9 mouse cellular contexts compared by ENCODE assay signal in the genomic region with DNA sequence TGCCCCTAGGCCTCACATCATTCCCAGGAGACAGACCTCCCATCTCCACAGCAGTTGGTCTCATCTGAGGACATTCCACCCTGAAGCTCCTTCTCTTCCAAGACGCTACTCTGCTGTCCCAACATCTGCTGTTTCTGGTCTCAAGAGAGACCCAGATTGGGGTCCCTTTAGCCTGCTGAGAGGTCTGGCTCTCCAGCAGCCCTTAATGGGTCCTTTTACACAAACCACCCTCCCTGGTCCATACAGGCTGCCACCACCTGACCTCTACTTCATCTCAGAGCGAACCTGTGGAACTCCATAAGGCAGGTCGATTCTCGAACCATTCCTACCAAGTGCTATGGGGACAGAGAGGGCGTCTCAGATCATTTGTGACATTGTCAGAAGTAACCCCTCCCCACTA. TPM values are rescaled to one million over a fixed set of nuclear protein-coding genes. Genes with fewer than 3 reads are reported as not detected.
A peak's percentile ranks its signal among the peaks of the same experiment; 100 is the strongest.
DNase-seq lines count a peak whose midpoint lies in the region; ATAC-seq and TF ChIP-seq lines count a peak whose summit lies in the region.
"Had no signal": no experiment of that assay in that cellular context is flagged by ENCODE, and none has a peak within 500 bp of the region (broad histone marks: within the 10 kb centered on the region; RNA-seq: fewer than 3 reads in every experiment).

No protein-coding gene starts in this region.

- peaks cover 20% of the 10 kb centered on the region for H3K4me1 ChIP-seq in cerebellum, adult 2 months (ENCODE audit: control insufficient read depth, insufficient read depth, low read length)
- peaks cover 17% of the 10 kb centered on the region for H3K4me1 ChIP-seq in neural tube, embryonic 11.5 days (ENCODE audit: control insufficient read depth, insufficient read depth, low read length)
- peaks cover 8% of the 10 kb centered on the region for H3K4me1 ChIP-seq in limb, embryonic 12.5 days (replicated peaks)
- peaks cover 5% of the 10 kb centered on the region; the same call in 1 of the 2 replicates for H3K4me1 ChIP-seq in stomach, embryonic 15.5 days

- peak in 1 of 2 experiments; percentile 40 for DNase-seq in cerebellum, adult 2 months
- no peak for DNase-seq in neural tube, embryonic 11.5 days (ENCODE audit: low spot score)
- no peak for DNase-seq in neural tube, embryonic 10.5 days (ENCODE audit: extremely low spot score, low spot score)
- DNase-seq in right cerebral cortex, postnatal 25 days = no peak
- DNase-seq: thymus, postnatal 25 days had no signal

- H3K36me3 ChIP-seq in neural tube, embryonic 11.5 days (ENCODE audit: control insufficient read depth, insufficient read depth, low read length) = no peaks in the 10 kb centered on the region
- H3K36me3 ChIP-seq in limb, embryonic 12.5 days = no peaks in the 10 kb centered on the region
- no peaks in the 10 kb centered on the region for H3K36me3 ChIP-seq in stomach, embryonic 15.5 days

- no peak for ATAC-seq in cerebellum, adult (ENCODE audit: insufficient number of reproducible peaks, low FRiP score, low TSS enrichment)
- ATAC-seq in neural tube, embryonic 11.5 days (ENCODE audit: insufficient read depth, low FRiP score, low TSS enrichment) = no peak
- no peak for ATAC-seq in limb, embryonic 12.5 days (ENCODE audit: insufficient number of reproducible peaks, insufficient read depth, low FRiP score, low TSS enrichment, low read depth)
- ATAC-seq in stomach, embryonic 15.5 days (ENCODE audit: insufficient read depth, low FRiP score, low read depth) = no peak
- ATAC-seq in erythroblast, adult 5-6 weeks (replicated peaks; ENCODE audit: low FRiP score, poor library complexity, severe bottlenecking) = no peak

- H3K4me3 ChIP-seq in cerebellum, adult 2 months (replicated peaks; ENCODE audit: insufficient read depth, low read depth, low read length) = peak overlapping the region; percentile 68
- no peak overlapping the region; the same call in 1 of the 2 replicates for H3K4me3 ChIP-seq in neural tube, embryonic 11.5 days (ENCODE audit: low read depth, low read length)
- H3K4me3 ChIP-seq in limb, embryonic 12.5 days (replicated peaks) = peak overlapping the region; percentile 71; the same call in 1 of the 2 replicates
- no peak overlapping the region; the same call in 1 of the 2 replicates for H3K4me3 ChIP-seq in stomach, embryonic 15.5 days (replicated peaks)

- WGBS in cerebellum, adult 2 months = 15% methylated on average over 5 of the region's 5 CpGs
- WGBS in neural tube, embryonic 11.5 days = 46% methylated on average over 5 of the region's 5 CpGs
- WGBS in limb, embryonic 12.5 days = 42% methylated on average over 5 of the region's 5 CpGs
- WGBS in stomach, embryonic 15.5 days = 35% methylated on average over 5 of the region's 5 CpGs

- TF ChIP-seq POLR2A in cerebellum, adult 2 months (IDR thresholded peaks at IDR 0.05; ENCODE audit: borderline replicate concordance, insufficient read depth, low read length) = no peak

- peak overlapping the region; percentile 88 for H3K9ac ChIP-seq in neural tube, embryonic 11.5 days (ENCODE audit: low read length)
- 0 out of 2 replicates have a peak overlapping the region, but pooled peaks have one; percentile 66 for H3K9ac ChIP-seq in limb, embryonic 12.5 days (replicated peaks)
- no peak overlapping the region for H3K9ac ChIP-seq in stomach, embryonic 15.5 days

- peak overlapping the region; percentile 72 for H3K27ac ChIP-seq in cerebellum, adult 2 months (ENCODE audit: insufficient read depth, low read length)
- peak overlapping the region; percentile 87 for H3K27ac ChIP-seq in neural tube, embryonic 11.5 days (ENCODE audit: low read depth, low read length)
- no peak overlapping the region for H3K27ac ChIP-seq in limb, embryonic 12.5 days
- H3K27ac ChIP-seq in stomach, embryonic 15.5 days = no peak overlapping the region

- TF ChIP-seq CTCF in cerebellum, adult 2 months (IDR thresholded peaks at IDR 0.05; ENCODE audit: borderline replicate concordance, insufficient read depth, low read depth, low read length) = no peak

- H3K9me3 ChIP-seq in neural tube, embryonic 11.5 days (ENCODE audit: control insufficient read depth, low read length) = no peaks in the 10 kb centered on the region
- no peaks in the 10 kb centered on the region for H3K9me3 ChIP-seq in limb, embryonic 12.5 days
- H3K9me3 ChIP-seq in stomach, embryonic 15.5 days = no peaks in the 10 kb centered on the region

- H3K27me3 ChIP-seq in cerebellum, adult 2 months (ENCODE audit: control insufficient read depth, insufficient read depth, low read length) = no peaks in the 10 kb centered on the region
- H3K27me3 ChIP-seq in neural tube, embryonic 11.5 days (ENCODE audit: control insufficient read depth, insufficient read depth, low read length) = no peaks in the 10 kb centered on the region
- H3K27me3 ChIP-seq in limb, embryonic 12.5 days = peaks cover 79% of the 10 kb centered on the region
- peaks cover 47% of the 10 kb centered on the region for H3K27me3 ChIP-seq in stomach, embryonic 15.5 days (replicated peaks)

- H3K4me2 ChIP-seq in neural tube, embryonic 11.5 days (ENCODE audit: low read depth) = peak overlapping the region; percentile 81
- peak overlapping the region; percentile 96 for H3K4me2 ChIP-seq in limb, embryonic 12.5 days
- peak overlapping the region; percentile 98 for H3K4me2 ChIP-seq in stomach, embryonic 15.5 days

RNA-seq across cellular contexts. Expression of a gene that starts 0.9 kb away (rescaled TPM):
- polyA plus RNA-seq in cerebellum, adult 2 months (2012; rRNA removed) = 187 and 207 TPM in 2 replicates
- polyA plus RNA-seq in neural tube, embryonic 11.5 days (2014; fragmentation: Nextera tagmentation; extraction: Ambion mirVana) = 13.2 and 14.7 TPM in 2 replicates
- 2.2 and 2.4 TPM in 2 replicates for polyA plus RNA-seq in limb, embryonic 12.5 days (2016; fragmentation: Nextera tagmentation; extraction: Ambion mirVana)
- 4.1 and 4.6 TPM in 2 replicates for polyA plus RNA-seq in stomach, embryonic 15.5 days (2015; fragmentation: Nextera tagmentation; extraction: Ambion mirVana)
- not detected in 2 replicates for total RNA-seq in erythroblast, adult 5-6 weeks (2015; ENCODE audit: low replicate concordance)
- total RNA-seq in erythroblast, adult 5-6 weeks (2017; ENCODE audit: low replicate concordance) = 0.17 TPM in 1 of 2 replicates, not detected in the other

RNA-seq across cellular contexts. Expression of a gene that starts 11.1 kb away (rescaled TPM):
- 534 and 542 TPM in 2 replicates for polyA plus RNA-seq in cerebellum, adult 2 months (2012; rRNA removed)
- polyA plus RNA-seq in neural tube, embryonic 11.5 days (2014; fragmentation: Nextera tagmentation; extraction: Ambion mirVana) = 29.4 and 38.8 TPM in 2 replicates
- polyA plus RNA-seq in limb, embryonic 12.5 days (2016; fragmentation: Nextera tagmentation; extraction: Ambion mirVana) = 50.5 and 52.1 TPM in 2 replicates
- polyA plus RNA-seq in stomach, embryonic 15.5 days (2015; fragmentation: Nextera tagmentation; extraction: Ambion mirVana) = 46.6 and 48.3 TPM in 2 replicates
- 1.3 and 2.9 TPM in 2 replicates for total RNA-seq in erythroblast, adult 5-6 weeks (2015; ENCODE audit: low replicate concordance)
- 3.2 TPM in 2 replicates for total RNA-seq in erythroblast, adult 5-6 weeks (2017; ENCODE audit: low replicate concordance)

RNA-seq across cellular contexts. Expression of a gene that starts 12.6 kb away (rescaled TPM):
- 3.3 and 5.0 TPM in 2 replicates for polyA plus RNA-seq in cerebellum, adult 2 months (2012; rRNA removed)
- 0.78 TPM in 1 of 2 replicates, not detected in the other for polyA plus RNA-seq in neural tube, embryonic 11.5 days (2014; fragmentation: Nextera tagmentation; extraction: Ambion mirVana)
- polyA plus RNA-seq in limb, embryonic 12.5 days (2016; fragmentation: Nextera tagmentation; extraction: Ambion mirVana) = 0.49 TPM in 1 of 2 replicates, not detected in the other
- polyA plus RNA-seq in stomach, embryonic 15.5 days (2015; fragmentation: Nextera tagmentation; extraction: Ambion mirVana) = not detected in 2 replicates
- not detected in 2 replicates for total RNA-seq in erythroblast, adult 5-6 weeks (2015; ENCODE audit: low replicate concordance)
- not detected in 2 replicates for total RNA-seq in erythroblast, adult 5-6 weeks (2017; ENCODE audit: low replicate concordance)

RNA-seq across cellular contexts. Expression of a gene that starts 15.3 kb away (rescaled TPM):
- 167 and 178 TPM in 2 replicates for polyA plus RNA-seq in cerebellum, adult 2 months (2012; rRNA removed)
- polyA plus RNA-seq in neural tube, embryonic 11.5 days (2014; fragmentation: Nextera tagmentation; extraction: Ambion mirVana) = 65.7 and 66.6 TPM in 2 replicates
- polyA plus RNA-seq in limb, embryonic 12.5 days (2016; fragmentation: Nextera tagmentation; extraction: Ambion mirVana) = 68.3 and 71.7 TPM in 2 replicates
- polyA plus RNA-seq in stomach, embryonic 15.5 days (2015; fragmentation: Nextera tagmentation; extraction: Ambion mirVana) = 99.3 and 110 TPM in 2 replicates
- 14.8 and 24.9 TPM in 2 replicates for total RNA-seq in erythroblast, adult 5-6 weeks (2015; ENCODE audit: low replicate concordance)
- total RNA-seq in erythroblast, adult 5-6 weeks (2017; ENCODE audit: low replicate concordance) = 7.7 and 9.6 TPM in 2 replicates

RNA-seq across cellular contexts. Expression of a gene that starts 15.4 kb away (rescaled TPM):
- polyA plus RNA-seq in cerebellum, adult 2 months (2012; rRNA removed) = 32.8 and 34.2 TPM in 2 replicates
- 29.2 and 31.8 TPM in 2 replicates for polyA plus RNA-seq in neural tube, embryonic 11.5 days (2014; fragmentation: Nextera tagmentation; extraction: Ambion mirVana)
- 28.4 and 30.9 TPM in 2 replicates for polyA plus RNA-seq in limb, embryonic 12.5 days (2016; fragmentation: Nextera tagmentation; extraction: Ambion mirVana)
- 24.3 and 25.5 TPM in 2 replicates for polyA plus RNA-seq in stomach, embryonic 15.5 days (2015; fragmentation: Nextera tagmentation; extraction: Ambion mirVana)
- total RNA-seq in erythroblast, adult 5-6 weeks (2015; ENCODE audit: low replicate concordance) = 0.38 and 0.42 TPM in 2 replicates
- 4.9 and 6.0 TPM in 2 replicates for total RNA-seq in erythroblast, adult 5-6 weeks (2017; ENCODE audit: low replicate concordance)

Comparison
In these comparisons a context has a peak if more than half of its experiments do, and no peak if none do; other contexts are left out.
1. H3K27ac ChIP-seq: peak in cerebellum, adult 2 months (single experiment) and neural tube, embryonic 11.5 days (single experiment); none in limb, embryonic 12.5 days (single experiment) and stomach, embryonic 15.5 days (single experiment).
2. H3K4me3 ChIP-seq: peak in cerebellum, adult 2 months (single experiment) and limb, embryonic 12.5 days (single experiment); none in neural tube, embryonic 11.5 days (single experiment) and stomach, embryonic 15.5 days (single experiment).
3. RNA of a gene that starts 0.9 kb away (polyA plus RNA-seq): 187 to 207 TPM in cerebellum, adult 2 months; 13.2 to 14.7 TPM in neural tube, embryonic 11.5 days, 4.1 to 4.6 TPM in stomach, embryonic 15.5 days and 2.2 to 2.4 TPM in limb, embryonic 12.5 days; every median in the first group is over 10 times any median in the second.
4. RNA of a gene that starts 11.1 kb away (polyA plus RNA-seq): 534 to 542 TPM in cerebellum, adult 2 months; 50.5 to 52.1 TPM in limb, embryonic 12.5 days, 46.6 to 48.3 TPM in stomach, embryonic 15.5 days and 29.4 to 38.8 TPM in neural tube, embryonic 11.5 days; every median in the first group is over 10 times any median in the second.
5. Peak in every context shown above with its lines, with median percentiles within 50 percentile points of each other: H3K4me2 ChIP-seq.